Mouse (Mus musculus) embryonic facial prominence, embryonic 15.5 days (tissue): ENCODE data around the gene Cntn5. TPM values are rescaled to one million over a fixed set of nuclear protein-coding genes. Genes with fewer than 3 reads are reported as not detected.

ENCODE experiments used
- ATAC-seq: fragments of 200-750 bp; cut with Nextera tagmentation; 2 replicates; pipeline ENCODE4 v1.8.0; 2017; ENCODE audit warnings: low read depth, moderate TSS enrichment; ENCODE audit not compliant: insufficient number of reproducible peaks, low FRiP score, low TSS enrichment
- H3K27ac ChIP-seq: fragments of 300-500 bp; sonication (generic); replicated peaks from 2 replicates; pipeline ENCODE4 v1.5.1; 2015; ENCODE audit warnings: mild to moderate bottlenecking, inconsistent platforms
- H3K27me3 ChIP-seq: fragments of 300-500 bp; sonication (generic); 2 replicates; pipeline ENCODE4 v1.6.1; 2015; ENCODE audit warnings: inconsistent platforms
- H3K36me3 ChIP-seq: fragments of 300-500 bp; sonication (generic); 2 replicates; pipeline ENCODE4 v1.6.1; 2015; ENCODE audit warnings: mild to moderate bottlenecking, inconsistent platforms
- H3K4me1 ChIP-seq: fragments of 300-500 bp; sonication (generic); 2 replicates; pipeline ENCODE4 v1.6.1; 2015; ENCODE audit warnings: inconsistent platforms
- H3K4me2 ChIP-seq: fragments of 300-500 bp; sonication (generic); replicated peaks from 2 replicates; pipeline ENCODE4 v1.6.1; 2015; ENCODE audit warnings: mild to moderate bottlenecking, inconsistent platforms
- H3K4me3 ChIP-seq: fragments of 300-500 bp; sonication (generic); replicated peaks from 2 replicates; pipeline ENCODE4 v1.5.1; 2015; ENCODE audit warnings: mild to moderate bottlenecking, inconsistent platforms
- H3K9ac ChIP-seq: fragments of 300-500 bp; sonication (generic); 2 replicates; pipeline ENCODE4 v1.6.1; 2015; ENCODE audit warnings: inconsistent platforms
- H3K9me3 ChIP-seq: fragments of 300-500 bp; sonication (generic); replicated peaks from 2 replicates; pipeline ENCODE4 v1.6.1; 2016; ENCODE audit warnings: inconsistent platforms
- WGBS: fragments of 180-500 bp; shearing (Covaris S2); methylation state at CpG from one replicate; pipeline ENCODE4 v1.1.7; 2015; 5-methylcytosine and 5-hydroxymethylcytosine counted together
- polyA plus RNA-seq: library from polyadenylated mRNA; unstranded; fragments of >200 nt; fragmentation: Nextera tagmentation; extraction: Ambion mirVana; gene quantifications from 2 replicates; pipeline ENCODE4 v1.2.1, GENCODE M21; 2015

Cntn5 gene
- polyA plus RNA-seq, 1 experiment from 2014 or later: 1.8 TPM

DNA sequence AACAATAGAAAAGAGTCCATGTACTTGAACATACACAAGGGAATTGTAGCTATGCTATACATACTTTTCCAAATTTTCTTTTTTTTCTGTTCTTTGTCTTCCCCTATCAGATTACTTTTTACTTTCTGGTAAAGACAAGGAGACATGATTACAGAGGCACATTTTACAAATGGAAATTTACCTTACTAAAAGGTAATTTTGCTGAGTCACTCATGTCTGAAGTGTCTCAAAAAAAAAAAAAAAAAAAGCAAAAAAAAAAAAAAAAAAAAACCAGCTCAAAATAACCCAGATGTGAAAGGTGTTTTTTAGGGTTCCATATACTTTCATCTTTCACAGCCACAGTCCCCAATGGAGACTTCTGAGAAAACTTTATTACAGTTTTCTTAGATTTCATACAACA lies 492.5 kb downstream of the Cntn5 start:
- H3K27me3 ChIP-seq: no peaks in the 10 kb centered on the region
- no peak overlapping the region for H3K4me2 ChIP-seq
- no peak for ATAC-seq
- no peak overlapping the region for H3K4me3 ChIP-seq
- H3K4me1 ChIP-seq: no peaks in the 10 kb centered on the region
- H3K36me3 ChIP-seq: no peaks in the 10 kb centered on the region
- H3K9ac ChIP-seq: no peak overlapping the region
- no peak overlapping the region for H3K27ac ChIP-seq
- no peaks in the 10 kb centered on the region for H3K9me3 ChIP-seq

DNA sequence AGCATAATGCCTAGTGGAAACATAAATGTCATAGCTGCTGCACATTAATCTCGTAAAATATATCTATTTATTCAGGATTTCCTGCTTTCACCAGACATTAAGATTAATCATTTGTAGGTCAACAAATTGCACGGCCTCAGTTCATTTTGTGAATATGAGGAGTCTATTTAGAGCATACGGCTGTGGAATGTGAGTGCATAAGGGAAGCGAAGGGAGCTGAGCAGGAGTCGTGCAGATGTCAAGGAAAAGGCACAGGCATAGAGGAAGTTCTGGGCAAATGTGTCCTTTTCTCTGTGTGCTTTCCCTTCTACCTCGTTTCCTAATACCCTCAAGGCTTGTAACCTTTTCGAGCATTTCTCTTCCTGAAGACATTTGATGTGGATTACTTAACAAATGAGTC lies 504.5 kb downstream of the Cntn5 start:
- Histone ChIP-seq H3K4me2 (no peak overlapping the region), H3K9me3 (no peaks in the 10 kb centered on the region), H3K27me3 (no peaks in the 10 kb centered on the region), H3K4me1 (no peaks in the 10 kb centered on the region), H3K36me3 (no peaks in the 10 kb centered on the region), H3K4me3 (no peak overlapping the region), H3K9ac (no peak overlapping the region), H3K27ac (no peak overlapping the region)
- ATAC-seq: no peak
- 36% methylated on average over 7 of the region's 7 CpGs for WGBS

DNA sequence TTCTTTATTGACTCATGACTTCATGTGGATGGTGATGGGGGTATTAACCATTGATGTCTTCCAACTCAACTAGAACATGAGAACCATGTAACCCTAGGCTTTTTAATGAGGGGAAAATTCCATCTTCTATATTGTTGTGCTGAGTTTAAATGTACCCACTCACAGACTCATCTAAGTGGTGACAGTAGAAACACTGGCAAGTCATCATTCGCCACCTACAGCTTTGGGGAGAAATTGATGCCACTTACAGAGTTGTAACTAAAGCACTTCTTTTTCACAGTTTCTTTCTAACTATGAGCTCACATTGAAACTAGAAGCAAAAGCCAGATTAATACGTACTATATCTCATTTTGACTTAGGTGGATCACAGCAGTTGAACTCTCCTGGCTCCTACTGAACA lies 514.7 kb downstream of the Cntn5 start:
- 86% methylated on average over 2 of the region's 2 CpGs for WGBS

DNA sequence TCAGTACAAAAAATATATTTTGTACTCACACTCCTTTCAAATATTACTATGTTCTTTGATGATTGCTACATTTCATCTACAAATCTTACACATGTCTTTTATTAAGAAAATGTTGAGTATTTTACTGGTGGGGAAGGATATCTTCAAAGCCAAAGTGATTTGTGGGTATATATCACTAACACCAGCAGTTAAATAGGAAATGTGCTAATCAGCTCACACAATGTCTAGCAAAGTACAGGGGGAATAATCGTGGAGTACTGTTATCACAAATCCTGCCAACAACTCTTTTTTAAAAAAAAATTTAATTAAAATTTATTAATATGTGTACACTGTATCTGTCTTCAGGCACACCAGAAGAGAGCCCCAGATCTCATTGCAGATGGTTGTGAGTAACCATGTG lies 520.1 kb downstream of the Cntn5 start:
- no peaks in the 10 kb centered on the region for H3K4me1 ChIP-seq
- no peak overlapping the region for H3K4me2 ChIP-seq
- no peaks in the 10 kb centered on the region for H3K36me3 ChIP-seq
- no peaks in the 10 kb centered on the region for H3K27me3 ChIP-seq
- no peak overlapping the region for H3K27ac ChIP-seq
- H3K9me3 ChIP-seq: no peaks in the 10 kb centered on the region
- 69% methylated on average over 1 of the region's 1 CpGs for WGBS
- no peak for ATAC-seq
- H3K4me3 ChIP-seq: no peak overlapping the region
- H3K9ac ChIP-seq: no peak overlapping the region

More for the DNA sequence above, 514.7 kb downstream of the Cntn5 start:
- no peaks in the 10 kb centered on the region for H3K36me3 ChIP-seq
- H3K27me3 ChIP-seq: no peaks in the 10 kb centered on the region
- H3K9me3 ChIP-seq: no peaks in the 10 kb centered on the region
- no peaks in the 10 kb centered on the region for H3K4me1 ChIP-seq
- no peak overlapping the region for H3K4me2 ChIP-seq
- H3K4me3 ChIP-seq: no peak overlapping the region
- no peak overlapping the region for H3K27ac ChIP-seq
- ATAC-seq: no peak
- H3K9ac ChIP-seq: no peak overlapping the region

DNA sequence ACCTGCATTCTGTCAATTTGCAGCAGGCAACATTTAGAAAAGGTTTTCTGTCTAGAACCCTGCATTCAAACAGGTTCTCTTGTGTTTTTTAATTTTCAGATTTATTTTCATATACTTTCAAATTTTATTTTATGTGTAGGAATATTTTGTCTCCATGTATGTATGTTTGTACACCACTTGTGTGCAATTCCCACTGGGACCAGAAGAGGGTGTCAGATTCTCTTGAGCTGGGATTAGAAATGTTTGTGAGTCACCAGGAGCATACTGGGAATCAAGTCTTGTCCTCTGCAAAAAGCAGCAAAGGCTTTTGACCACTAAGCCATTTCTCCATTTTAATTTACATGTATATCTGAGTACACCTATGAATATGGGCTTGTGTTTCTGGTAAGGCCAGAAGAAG lies 521.4 kb downstream of the Cntn5 start:
- H3K27me3 ChIP-seq: no peaks in the 10 kb centered on the region
- H3K4me3 ChIP-seq: no peak overlapping the region
- no peaks in the 10 kb centered on the region for H3K4me1 ChIP-seq
- H3K27ac ChIP-seq: no peak overlapping the region
- H3K4me2 ChIP-seq: no peak overlapping the region
- no peaks in the 10 kb centered on the region for H3K9me3 ChIP-seq
- no peak for ATAC-seq
- H3K9ac ChIP-seq: no peak overlapping the region
- H3K36me3 ChIP-seq: no peaks in the 10 kb centered on the region

DNA sequence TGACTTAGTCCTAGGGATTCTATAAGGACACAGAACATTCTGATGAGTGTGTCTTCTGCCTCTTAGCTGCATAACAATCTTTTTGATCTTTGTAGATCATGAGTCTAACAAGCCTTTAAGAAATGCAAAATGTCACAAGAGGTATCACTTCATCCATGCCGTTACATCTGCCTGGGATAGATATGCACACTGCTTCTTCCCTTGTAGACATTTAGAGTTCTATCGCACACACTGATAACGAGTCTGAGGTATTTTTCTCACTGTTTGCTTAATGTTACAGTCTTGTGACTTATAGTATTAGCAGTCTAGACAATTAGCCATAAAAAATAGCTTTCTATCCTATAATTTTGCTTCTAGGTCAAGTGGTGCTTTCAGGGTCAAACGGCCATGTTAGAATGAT lies 522.9 kb downstream of the Cntn5 start:
- ATAC-seq: no peak
- Histone ChIP-seq H3K27me3 (no peaks in the 10 kb centered on the region), H3K4me3 (no peak overlapping the region), H3K36me3 (no peaks in the 10 kb centered on the region), H3K4me1 (no peaks in the 10 kb centered on the region), H3K9ac (no peak overlapping the region), H3K9me3 (no peaks in the 10 kb centered on the region), H3K4me2 (no peak overlapping the region), H3K27ac (no peak overlapping the region)
- WGBS: 90% methylated on average over 4 of the region's 4 CpGs

DNA sequence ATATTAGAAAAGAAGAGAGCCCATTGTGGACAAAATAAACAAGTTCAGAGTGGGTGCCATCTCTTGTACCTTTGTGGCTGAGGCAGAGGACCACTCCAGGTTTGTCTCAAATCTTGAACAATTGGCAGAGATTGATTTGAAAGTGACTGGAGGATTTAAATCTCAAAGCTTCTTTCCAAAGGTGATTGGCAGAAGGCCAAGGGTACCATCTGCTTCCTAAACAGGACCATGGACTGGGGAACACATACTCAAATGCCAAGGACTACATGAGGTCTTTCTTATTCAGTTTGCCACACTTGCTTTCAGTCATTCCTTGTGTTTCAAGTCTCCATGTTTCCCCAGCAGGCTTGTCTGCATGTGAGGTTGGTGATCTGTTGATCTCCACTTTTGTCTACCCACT lies 528.3 kb downstream of the Cntn5 start:
- H3K4me1 ChIP-seq: no peaks in the 10 kb centered on the region
- no peak for ATAC-seq
- H3K27me3 ChIP-seq: no peaks in the 10 kb centered on the region
- no peaks in the 10 kb centered on the region for H3K9me3 ChIP-seq
- no peak overlapping the region for H3K9ac ChIP-seq
- H3K36me3 ChIP-seq: no peaks in the 10 kb centered on the region
- H3K4me3 ChIP-seq: no peak overlapping the region
- no peak overlapping the region for H3K27ac ChIP-seq
- no peak overlapping the region for H3K4me2 ChIP-seq

DNA sequence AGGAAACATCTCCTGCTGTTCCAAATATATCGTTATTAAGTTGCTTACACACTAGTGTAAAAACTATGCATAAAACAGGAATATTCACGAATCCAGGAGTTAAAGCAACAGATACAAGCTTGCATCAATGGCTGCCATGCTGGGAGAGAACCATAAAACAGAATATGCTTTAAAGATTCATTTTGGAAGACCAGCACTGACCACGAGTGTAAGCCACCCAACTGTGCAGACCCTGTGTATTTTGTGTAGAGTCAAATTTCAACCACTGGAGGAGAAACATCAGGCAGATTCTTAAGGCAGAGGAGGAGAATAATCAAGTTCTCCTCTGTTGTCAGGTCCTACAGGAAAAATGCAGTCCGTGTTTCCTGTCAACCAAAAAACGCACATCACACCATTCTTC lies 535.6 kb downstream of the Cntn5 start:
- WGBS: 61% methylated on average over 5 of the region's 5 CpGs
- Histone ChIP-seq H3K4me2 (no peak overlapping the region), H3K4me3 (no peak overlapping the region), H3K36me3 (no peaks in the 10 kb centered on the region), H3K27ac (no peak overlapping the region), H3K4me1 (no peaks in the 10 kb centered on the region), H3K9ac (no peak overlapping the region), H3K9me3 (no peaks in the 10 kb centered on the region), H3K27me3 (no peaks in the 10 kb centered on the region)
- no peak for ATAC-seq

DNA sequence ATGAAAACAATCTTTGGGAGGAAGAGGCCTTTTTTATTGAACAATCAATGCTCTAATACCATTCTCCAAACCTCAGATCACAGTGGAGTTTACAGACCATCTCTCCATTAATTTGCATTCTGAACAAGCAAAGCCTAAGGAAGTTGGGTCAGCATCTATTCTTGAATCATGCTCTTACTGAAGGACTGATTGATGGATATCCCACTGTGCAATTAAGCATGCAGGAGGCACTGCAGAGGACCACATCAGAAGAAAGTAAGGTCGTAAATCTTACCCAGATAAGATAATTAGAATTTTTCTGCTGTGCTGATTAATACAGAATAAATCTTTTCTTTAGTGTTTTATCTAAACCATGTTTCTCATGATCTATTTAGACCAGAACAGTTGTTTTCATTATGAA lies 536.2 kb downstream of the Cntn5 start:
- no peak overlapping the region for H3K27ac ChIP-seq
- no peak overlapping the region for H3K4me2 ChIP-seq
- no peaks in the 10 kb centered on the region for H3K4me1 ChIP-seq
- no peaks in the 10 kb centered on the region for H3K27me3 ChIP-seq
- H3K4me3 ChIP-seq: no peak overlapping the region
- H3K9me3 ChIP-seq: no peaks in the 10 kb centered on the region
- WGBS: 47% methylated on average over 1 of the region's 1 CpGs
- H3K9ac ChIP-seq: no peak overlapping the region
- H3K36me3 ChIP-seq: no peaks in the 10 kb centered on the region
- no peak for ATAC-seq

DNA sequence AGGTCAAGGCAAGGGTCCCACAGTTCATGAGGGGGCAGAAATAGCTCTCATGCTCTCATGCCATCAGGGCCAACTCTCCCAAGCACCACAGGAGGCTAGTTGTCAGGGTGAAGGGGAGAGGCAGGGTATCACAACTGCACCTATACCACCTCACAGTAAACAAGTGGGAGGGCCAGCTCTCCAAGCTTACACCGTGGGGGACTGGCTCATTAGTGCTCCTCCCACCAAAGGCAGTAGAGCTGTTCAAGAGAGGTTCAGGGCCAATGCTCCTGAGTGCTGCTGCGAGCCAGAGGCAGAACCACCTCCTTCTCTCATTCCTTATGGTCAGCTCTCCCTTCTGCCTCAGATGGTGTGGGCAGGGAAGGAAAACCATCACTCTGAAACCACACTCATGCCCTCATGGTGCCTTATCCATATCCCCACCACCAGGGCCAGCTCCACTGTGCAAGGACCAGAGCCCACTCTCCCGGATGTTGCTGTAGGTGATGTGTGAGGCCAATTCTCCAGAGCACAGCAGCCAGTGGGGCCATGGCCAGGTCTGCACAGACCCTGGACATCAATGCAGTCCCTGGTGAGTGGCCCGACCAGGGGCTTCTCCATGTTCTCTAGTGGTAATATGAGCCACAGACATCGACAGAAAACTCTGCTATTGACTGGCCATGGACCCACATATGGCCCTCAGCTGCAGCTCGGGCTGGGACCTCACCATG lies 538.2 kb downstream of the Cntn5 start:
- no peaks in the 10 kb centered on the region for H3K36me3 ChIP-seq
- WGBS: 70% methylated on average over 6 of the region's 6 CpGs
- H3K9me3 ChIP-seq: no peaks in the 10 kb centered on the region
- H3K9ac ChIP-seq: no peak overlapping the region
- no peak overlapping the region for H3K4me2 ChIP-seq
- no peaks in the 10 kb centered on the region for H3K27me3 ChIP-seq
- no peak overlapping the region for H3K27ac ChIP-seq
- no peak for ATAC-seq
- H3K4me3 ChIP-seq: no peak overlapping the region
- H3K4me1 ChIP-seq: no peaks in the 10 kb centered on the region

DNA sequence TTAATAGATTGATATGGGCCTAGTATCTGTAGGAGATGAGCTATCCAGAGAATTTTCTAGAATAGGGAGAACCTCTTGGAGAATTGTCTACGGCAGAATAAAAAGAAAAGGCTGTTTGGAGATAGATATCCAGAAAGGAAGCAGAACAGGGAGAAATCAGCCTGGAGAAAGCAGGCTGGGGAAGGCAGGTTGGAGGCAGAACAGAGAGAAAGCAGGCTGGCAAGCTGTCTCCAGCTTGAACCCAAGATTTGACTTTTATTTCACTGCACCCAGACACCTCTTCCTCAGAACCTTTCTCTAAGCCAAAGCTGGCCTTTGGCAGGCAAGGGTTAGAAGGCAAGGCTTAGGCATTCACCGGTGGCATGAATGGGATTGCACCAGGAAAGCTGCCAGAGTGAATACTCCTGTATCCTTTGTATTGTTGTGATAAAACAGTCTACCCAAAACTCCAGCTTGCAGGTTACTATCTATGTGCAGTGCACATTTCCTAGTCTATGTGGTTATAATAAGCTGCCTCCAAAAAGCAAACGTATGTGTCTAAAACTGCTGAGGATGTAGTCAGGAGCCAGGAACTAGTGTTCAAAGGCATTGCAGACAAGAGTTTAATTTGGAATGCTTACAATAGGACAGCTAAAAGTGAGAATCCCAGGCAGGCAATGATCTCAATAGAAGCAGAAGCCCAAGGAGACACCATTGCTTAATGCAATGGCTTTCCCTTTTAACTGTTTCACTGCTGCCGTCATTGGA lies 553.5 kb downstream of the Cntn5 start:
- no peaks in the 10 kb centered on the region for H3K27me3 ChIP-seq
- H3K9me3 ChIP-seq: no peaks in the 10 kb centered on the region
- no peak overlapping the region for H3K4me3 ChIP-seq
- no peak for ATAC-seq
- no peak overlapping the region for H3K9ac ChIP-seq
- H3K27ac ChIP-seq: no peak overlapping the region
- no peaks in the 10 kb centered on the region for H3K4me1 ChIP-seq
- WGBS: 78% methylated on average over 4 of the region's 4 CpGs
- no peaks in the 10 kb centered on the region for H3K36me3 ChIP-seq
- no peak overlapping the region for H3K4me2 ChIP-seq

DNA sequence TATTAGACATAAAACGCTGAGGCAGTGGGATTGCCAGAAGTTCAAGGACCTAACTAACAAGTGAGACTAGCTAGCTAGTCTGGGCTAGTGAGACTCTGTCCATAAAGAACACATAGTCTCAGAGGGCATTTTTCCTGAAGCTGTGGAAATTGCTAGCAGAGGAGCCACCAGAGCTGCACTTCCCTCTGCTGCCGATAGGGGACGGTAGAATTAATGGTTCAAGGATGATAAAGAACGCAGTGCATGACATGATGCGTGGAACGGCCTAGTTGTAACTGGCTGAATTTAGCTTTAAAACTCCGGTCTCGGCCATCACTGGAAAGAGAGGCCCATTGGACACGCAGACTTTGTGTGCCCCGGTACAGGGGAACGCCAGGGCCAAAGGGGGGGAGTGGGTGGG lies 555.8 kb downstream of the Cntn5 start:
- H3K27ac ChIP-seq: no peak overlapping the region
- no peak overlapping the region for H3K4me2 ChIP-seq
- H3K9me3 ChIP-seq: no peaks in the 10 kb centered on the region
- ATAC-seq: no peak
- H3K9ac ChIP-seq: no peak overlapping the region
- WGBS: 87% methylated on average over 11 of the region's 11 CpGs
- no peak overlapping the region for H3K4me3 ChIP-seq
- no peaks in the 10 kb centered on the region for H3K4me1 ChIP-seq
- no peaks in the 10 kb centered on the region for H3K36me3 ChIP-seq
- no peaks in the 10 kb centered on the region for H3K27me3 ChIP-seq
